Mouse (Mus musculus): ENCODE data around the gene Taok2. TPM values are rescaled to one million over a fixed set of nuclear protein-coding genes. Genes with fewer than 3 reads are reported as not detected.

Taok2 gene
- polyA plus RNA-seq, 1 experiment from 2014 or later = 40.1 TPM

- 91% methylated on average over 2 of the region's 2 CpGs for WGBS
- H3K27ac ChIP-seq (ENCODE audit: low read depth) = no peak overlapping the region
- DNase-seq = no peak
Observed at GRCm38 (mm10) chr7:126870520-126870891, 14.0 kb downstream of the Taok2 start.

GRCm38 (mm10) chr7:126869780-126870519 lies 14.6 kb downstream of the Taok2 start:
- Histone ChIP-seq H3K4me2 (no peak overlapping the region), H3K4me1 (ENCODE audit: insufficient read depth) (no peaks in the 10 kb centered on the region), H3K36me3 (ENCODE audit: insufficient read depth) (peaks cover 100% of the 10 kb centered on the region), H3K9me3 (ENCODE audit: low read depth, low read length) (no peaks in the 10 kb centered on the region), H3K9ac (no peak overlapping the region), H3K4me3 (ENCODE audit: low read depth, low read length) (no peak overlapping the region), H3K27ac (ENCODE audit: low read depth) (no peak overlapping the region), H3K27me3 (ENCODE audit: insufficient read depth, low read length) (no peaks in the 10 kb centered on the region)
- TF ChIP-seq CTCF (IDR thresholded peaks at IDR 0.05; ENCODE audit: low read depth) = no peak
- WGBS = 89% methylated on average over 23 of the region's 23 CpGs
- DNase-seq (no peak), ATAC-seq (ENCODE audit: insufficient read depth) (no peak)

More at GRCm38 (mm10) chr7:126870520-126870891, 14.0 kb downstream of the Taok2 start:
- Histone ChIP-seq H3K9ac (no peak overlapping the region), H3K4me3 (ENCODE audit: low read depth, low read length) (no peak overlapping the region), H3K4me2 (no peak overlapping the region), H3K9me3 (ENCODE audit: low read depth, low read length) (no peaks in the 10 kb centered on the region), H3K27me3 (ENCODE audit: insufficient read depth, low read length) (no peaks in the 10 kb centered on the region), H3K36me3 (ENCODE audit: insufficient read depth) (peaks cover 100% of the 10 kb centered on the region), H3K4me1 (ENCODE audit: insufficient read depth) (no peaks in the 10 kb centered on the region)
- TF ChIP-seq CTCF (IDR thresholded peaks at IDR 0.05; ENCODE audit: low read depth) = no peak
- ATAC-seq (ENCODE audit: insufficient read depth) = no peak

GRCm38 (mm10) chr7:126868003-126868402 lies 16.5 kb downstream of the Taok2 start:
- TF ChIP-seq CTCF (IDR thresholded peaks at IDR 0.05; ENCODE audit: low read depth) = no peak
- Histone ChIP-seq H3K4me2 (no peak overlapping the region), H3K4me3 (ENCODE audit: low read depth, low read length) (no peak overlapping the region), H3K4me1 (ENCODE audit: insufficient read depth) (no peaks in the 10 kb centered on the region; the same call in 1 of the 2 replicates), H3K36me3 (ENCODE audit: insufficient read depth) (peaks cover 98% of the 10 kb centered on the region), H3K9ac (no peak overlapping the region), H3K9me3 (ENCODE audit: low read depth, low read length) (no peaks in the 10 kb centered on the region), H3K27me3 (ENCODE audit: insufficient read depth, low read length) (no peaks in the 10 kb centered on the region), H3K27ac (ENCODE audit: low read depth) (no peak overlapping the region)
- DNase-seq (no peak), ATAC-seq (ENCODE audit: insufficient read depth) (no peak)
- WGBS = 73% methylated on average over 12 of the region's 12 CpGs

- no peak overlapping the region for H3K4me3 ChIP-seq (ENCODE audit: low read depth, low read length)
- H3K4me1 ChIP-seq (ENCODE audit: insufficient read depth) = no peaks in the 10 kb centered on the region; the same call in 1 of the 2 replicates
- no peak for ATAC-seq (ENCODE audit: insufficient read depth)
- no peak for DNase-seq
- H3K9me3 ChIP-seq (ENCODE audit: low read depth, low read length) = no peaks in the 10 kb centered on the region
- peaks cover 93% of the 10 kb centered on the region for H3K36me3 ChIP-seq (ENCODE audit: insufficient read depth)
- TF ChIP-seq CTCF (IDR thresholded peaks at IDR 0.05; ENCODE audit: low read depth) = no peak
- 71% methylated on average over 2 of the region's 2 CpGs for WGBS
- H3K27ac ChIP-seq (ENCODE audit: low read depth) = no peak overlapping the region
- H3K9ac ChIP-seq = no peak overlapping the region
- H3K27me3 ChIP-seq (ENCODE audit: insufficient read depth, low read length) = no peaks in the 10 kb centered on the region
- no peak overlapping the region for H3K4me2 ChIP-seq
Observed at GRCm38 (mm10) chr7:126867534-126867933, 17.0 kb downstream of the Taok2 start.

- Histone ChIP-seq H3K4me1 (ENCODE audit: insufficient read depth) (peaks cover 7% of the 10 kb centered on the region), H3K27ac (ENCODE audit: low read depth) (peak overlapping the region; percentile 30; the same call in 1 of the 2 replicates), H3K9ac (peak overlapping the region; percentile 80), H3K4me3 (ENCODE audit: low read depth, low read length) (peak overlapping the region; percentile 73), H3K9me3 (ENCODE audit: low read depth, low read length) (no peaks in the 10 kb centered on the region), H3K27me3 (ENCODE audit: insufficient read depth, low read length) (no peaks in the 10 kb centered on the region), H3K36me3 (ENCODE audit: insufficient read depth) (peaks cover 67% of the 10 kb centered on the region), H3K4me2 (peak overlapping the region; percentile 77)
- no peak for ATAC-seq (ENCODE audit: insufficient read depth)
- DNase-seq = no peak
- 46% methylated on average over 6 of the region's 6 CpGs for WGBS
- TF ChIP-seq CTCF (IDR thresholded peaks at IDR 0.05; ENCODE audit: low read depth) = no peak
Observed at GRCm38 (mm10) chr7:126863791-126864190, 20.7 kb downstream of the Taok2 start.

GRCm38 (mm10) chr7:126862147-126862784 lies 22.2 kb downstream of the Taok2 start, which contains the start of gene Ino80e:
Ino80e (minus strand) TSS chr7:126862377.
- peak; percentile 66 for ATAC-seq (ENCODE audit: insufficient read depth)
- H3K9ac ChIP-seq = peak within 1 kb of the TSS; percentile 80
- peak within 1 kb of the TSS; percentile 73 for H3K4me3 ChIP-seq (ENCODE audit: low read depth, low read length)
- H3K9me3 ChIP-seq (ENCODE audit: low read depth, low read length) = no peaks in the 10 kb centered on the region
- peak; percentile 99 for DNase-seq
- peaks cover 7% of the 10 kb centered on the region for H3K4me1 ChIP-seq (ENCODE audit: insufficient read depth)
- H3K36me3 ChIP-seq (ENCODE audit: insufficient read depth) = peaks cover 66% of the 10 kb centered on the region
- H3K27ac ChIP-seq (ENCODE audit: low read depth) = peak within 1 kb of the TSS; percentile 84
- H3K27me3 ChIP-seq (ENCODE audit: insufficient read depth, low read length) = no peaks in the 10 kb centered on the region
- TF ChIP-seq CTCF (IDR thresholded peaks at IDR 0.05; ENCODE audit: low read depth) = 0 out of 2 replicates have a peak, but pooled peaks have one; percentile 8
- WGBS = under 1% methylated on average over 41 of the region's 41 CpGs
- H3K4me2 ChIP-seq = peak within 1 kb of the TSS; percentile 77

Measured in lung, embryonic 14.5 days (tissue).